Mouse (Mus musculus): Measurements from ENCODE around the gene Ranbp17.

The Ranbp17 gene

DNA sequence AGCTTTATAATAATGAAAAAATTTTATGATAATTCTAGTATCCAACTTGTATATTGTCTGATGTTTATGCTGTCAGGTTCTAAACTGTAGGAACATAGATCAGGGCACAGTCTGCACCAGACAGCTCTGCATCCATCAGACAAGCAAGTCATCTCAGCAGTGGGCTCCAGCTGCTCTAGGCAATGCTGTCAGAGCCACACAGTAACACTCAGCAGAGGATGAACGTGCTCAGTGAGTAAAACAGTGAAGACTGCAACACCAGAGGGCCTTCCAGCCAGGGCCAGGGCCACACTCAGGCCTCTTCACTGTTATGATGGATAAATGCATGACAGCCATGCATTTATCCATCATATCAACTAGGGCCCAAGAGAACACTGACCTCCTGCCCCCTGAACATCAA lies 114.2 kb downstream of the Ranbp17 start:
- no peak for DNase-seq

DNA sequence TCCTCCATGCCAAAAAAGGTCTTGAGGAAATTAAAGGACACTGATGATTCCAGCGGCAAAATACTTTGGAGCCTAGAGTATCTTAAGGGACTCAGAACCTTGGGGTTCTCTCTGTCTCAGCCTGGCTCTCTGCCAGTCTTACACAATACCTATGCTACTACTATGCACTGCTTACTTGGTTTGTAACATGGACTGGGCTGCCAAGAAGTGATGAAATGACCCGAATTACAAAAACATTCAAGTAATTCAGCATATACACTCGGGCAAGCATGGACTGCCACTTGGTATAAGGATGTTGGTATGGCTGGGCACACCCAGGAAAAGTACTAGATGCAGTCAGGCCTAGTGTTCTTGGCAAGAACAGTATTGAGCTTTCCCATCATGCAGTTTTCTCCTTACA lies 114.8 kb downstream of the Ranbp17 start:
- DNase-seq: no peak

DNA sequence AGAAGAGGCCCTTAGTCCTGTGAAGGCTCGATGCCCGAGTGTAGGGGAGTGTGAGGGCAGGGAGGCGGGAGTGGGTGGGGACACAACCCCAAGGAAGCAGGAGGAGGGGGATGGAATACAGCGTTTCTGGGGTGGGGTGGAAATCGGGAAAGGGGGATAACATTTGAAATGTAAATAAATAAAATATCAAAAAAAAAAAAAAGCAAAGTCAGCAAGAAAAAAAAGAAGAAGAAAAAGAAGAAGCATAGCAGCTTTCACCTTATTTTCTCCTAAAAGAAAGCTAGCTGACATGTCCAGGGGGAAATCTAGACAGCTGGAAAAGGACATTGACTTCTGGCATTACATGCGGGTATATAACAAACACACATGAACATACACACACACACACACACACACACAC lies 117.3 kb downstream of the Ranbp17 start:
- no peak for DNase-seq

DNA sequence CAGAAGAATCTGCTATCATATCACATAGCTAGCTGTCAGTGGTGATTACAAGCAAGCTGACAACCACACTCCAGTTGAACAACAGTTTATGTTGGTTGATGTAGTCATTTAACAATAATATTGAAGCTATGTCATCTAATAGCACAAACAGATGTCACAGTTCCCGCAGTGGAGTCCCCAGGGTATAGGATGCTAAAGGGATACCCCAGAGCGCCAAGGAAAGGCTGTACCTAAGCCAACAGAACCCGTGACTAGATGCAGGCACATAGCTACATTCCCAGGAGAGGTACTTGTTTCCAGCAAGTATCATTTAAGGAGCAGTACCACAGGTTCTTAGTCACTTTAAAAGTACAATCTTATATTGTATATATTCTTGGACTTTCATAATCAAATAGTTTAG lies 119.5 kb downstream of the Ranbp17 start:
- DNase-seq: no peak

DNA sequence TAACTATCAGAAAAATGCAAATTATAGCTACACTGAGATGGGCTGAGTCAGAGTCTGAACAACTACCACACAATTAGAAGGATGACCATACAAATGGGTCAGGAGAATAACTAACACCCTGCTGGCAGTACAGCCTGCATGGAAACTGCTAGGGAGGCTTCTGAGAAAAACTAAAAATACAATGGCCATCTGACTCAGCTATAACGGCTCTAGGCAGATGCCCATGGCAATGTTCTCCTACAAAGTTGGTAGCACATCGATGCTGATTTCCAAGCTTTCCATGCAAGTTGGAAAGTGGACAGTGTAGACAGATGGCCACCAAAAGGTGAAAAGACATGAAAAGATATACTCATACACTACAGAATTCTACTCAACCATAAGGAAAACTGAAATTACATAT lies 124.9 kb downstream of the Ranbp17 start:
- DNase-seq: no peak

DNA sequence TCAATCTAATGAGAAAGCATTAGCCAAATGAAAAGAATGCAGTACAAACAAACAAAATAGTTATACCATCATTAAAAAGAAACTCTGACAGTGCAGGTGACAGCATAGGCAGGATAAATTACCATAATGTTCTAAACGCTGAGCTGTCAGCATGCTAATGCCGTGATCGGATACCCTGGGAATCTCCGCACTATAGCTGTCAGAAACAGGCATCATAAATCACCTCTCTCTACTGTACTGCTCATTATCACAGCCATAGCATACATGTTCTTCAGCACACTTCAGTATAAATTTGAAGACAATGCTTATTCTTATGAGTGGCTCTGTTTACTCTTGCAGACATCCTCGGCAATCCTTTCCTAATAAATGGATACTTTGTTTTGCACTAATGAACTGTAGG lies 151.7 kb downstream of the Ranbp17 start:
- no peak for DNase-seq

DNA sequence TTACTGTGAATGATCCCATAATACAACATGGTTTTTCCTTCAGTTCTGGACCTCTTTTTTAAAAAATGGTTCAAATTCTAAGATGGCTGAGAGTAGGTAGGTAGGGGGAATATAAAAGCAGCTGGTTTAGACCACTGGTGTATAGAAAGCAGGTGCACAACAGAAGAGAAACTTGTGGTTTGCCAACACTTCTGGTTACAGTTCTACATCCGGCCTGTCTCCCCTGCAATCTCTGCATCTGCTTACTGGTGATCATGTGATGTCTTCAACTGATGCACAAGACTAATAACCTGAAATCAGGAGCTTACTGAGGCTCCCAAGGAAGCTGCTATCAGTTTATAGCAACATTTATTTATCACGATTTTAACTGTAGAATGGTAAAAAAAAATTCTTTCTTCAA lies 164.3 kb downstream of the Ranbp17 start:
- DNase-seq: no peak

DNA sequence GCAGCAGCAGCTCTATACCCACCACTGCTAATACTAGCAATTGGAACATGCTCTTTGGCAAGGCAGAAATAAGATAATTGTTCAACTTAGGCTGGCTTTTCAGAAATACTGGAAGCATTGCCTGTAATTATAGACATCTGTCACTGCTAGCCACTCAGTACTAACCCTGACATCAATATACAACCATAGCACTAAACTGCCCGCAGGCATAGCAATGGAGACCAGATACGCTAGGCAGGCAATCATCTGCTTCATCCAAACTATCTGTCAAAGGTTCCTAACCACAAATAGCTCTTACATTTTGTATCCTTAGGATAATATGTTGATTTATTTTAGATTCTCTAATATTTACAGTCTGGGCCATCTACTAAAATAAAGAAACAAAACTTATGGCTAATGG lies 171.5 kb downstream of the Ranbp17 start:
- DNase-seq: no peak

DNA sequence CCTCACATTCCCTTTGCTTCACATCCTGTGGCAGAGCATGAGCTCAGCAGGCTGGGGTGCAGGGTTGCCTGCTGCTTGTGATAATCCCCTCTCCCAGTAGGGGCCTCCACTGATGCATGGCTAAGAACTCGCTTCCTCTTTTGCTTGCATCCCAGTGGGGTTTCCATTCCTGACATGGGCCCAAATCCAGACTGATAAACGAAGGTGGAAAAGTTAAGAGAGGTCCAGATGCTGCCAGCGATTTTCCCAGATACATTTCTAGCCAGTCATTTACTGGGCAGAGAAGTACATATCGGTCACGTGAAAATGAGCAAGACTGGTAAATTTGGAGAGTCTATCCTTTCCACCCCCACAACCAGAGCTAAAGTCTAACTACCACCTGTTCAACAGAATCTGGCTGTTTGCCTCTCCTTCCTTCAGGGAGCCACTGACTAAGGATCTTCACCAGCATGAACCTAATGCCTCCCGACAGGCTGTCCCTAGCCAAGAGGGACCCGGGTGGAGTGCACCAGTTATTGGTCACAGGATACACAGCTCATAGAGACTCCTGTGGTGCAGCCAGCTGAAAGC lies 176.9 kb downstream of the Ranbp17 start:
- peak; percentile 4 for DNase-seq

DNA sequence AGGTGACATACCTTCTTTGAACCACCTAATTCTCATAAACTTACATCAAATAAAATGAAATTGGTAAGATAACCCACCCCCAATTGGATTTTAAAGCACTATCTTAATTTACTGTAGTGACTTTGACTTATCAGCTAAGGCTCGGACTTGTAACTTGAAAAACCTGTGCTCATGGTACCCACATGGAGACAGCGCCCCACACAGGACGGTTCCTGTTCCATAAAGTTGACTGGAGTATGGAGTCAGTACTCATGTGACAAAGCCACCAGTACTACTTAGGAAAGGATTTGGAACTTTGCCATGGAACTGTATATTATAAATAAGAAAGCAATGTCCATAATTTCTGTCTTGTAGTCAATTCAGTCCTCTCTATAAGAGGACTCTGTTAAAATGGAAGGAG lies 177.9 kb downstream of the Ranbp17 start:
- DNase-seq: no peak

DNA sequence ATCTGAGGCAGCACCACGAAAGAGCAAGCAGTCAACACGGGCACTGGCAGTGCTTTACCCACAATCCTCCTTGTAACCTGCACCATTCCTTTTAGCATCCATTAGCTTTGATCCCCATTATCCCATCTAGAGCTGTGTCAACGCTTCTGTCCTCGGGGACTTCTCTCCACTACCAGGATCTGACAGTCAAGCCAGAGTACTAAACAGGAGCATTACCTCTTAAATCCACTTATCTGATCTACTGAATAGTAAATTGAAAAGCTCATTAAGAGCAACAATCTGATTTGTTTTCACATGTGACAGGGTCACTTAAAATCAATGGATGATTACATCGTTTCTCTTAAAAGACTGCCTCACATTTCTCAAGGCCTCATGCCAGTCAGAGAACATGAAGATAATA lies 181.4 kb downstream of the Ranbp17 start:
- no peak for DNase-seq

DNA sequence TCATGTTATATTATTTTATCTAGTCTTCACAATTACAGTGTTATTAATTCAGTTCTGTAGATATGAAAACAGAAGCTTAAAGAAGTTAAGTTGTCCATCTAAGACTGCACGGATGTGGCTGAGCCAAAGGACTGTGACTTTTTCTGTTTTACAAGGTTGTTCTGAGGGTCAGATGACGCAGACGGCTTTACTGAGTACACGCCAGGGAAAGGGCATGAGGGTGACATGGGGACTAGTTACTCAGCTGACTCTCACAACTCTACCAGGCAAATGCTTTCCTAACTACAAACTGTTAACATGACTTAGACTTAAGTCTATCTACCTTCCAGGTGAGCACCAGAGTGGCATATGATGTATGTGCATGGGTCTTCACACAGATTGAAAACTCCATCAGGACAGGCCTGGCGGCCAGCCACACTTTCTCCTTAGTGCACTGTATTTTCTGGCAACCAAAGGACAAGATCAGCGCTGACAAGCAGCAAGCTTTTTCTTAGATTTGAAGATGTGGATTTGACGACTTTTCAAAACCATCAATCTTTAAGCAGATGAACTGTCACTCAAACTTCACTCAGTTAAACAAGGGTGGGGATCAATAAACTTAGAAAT lies 194.4 kb downstream of the Ranbp17 start:
- no peak for DNase-seq

DNA sequence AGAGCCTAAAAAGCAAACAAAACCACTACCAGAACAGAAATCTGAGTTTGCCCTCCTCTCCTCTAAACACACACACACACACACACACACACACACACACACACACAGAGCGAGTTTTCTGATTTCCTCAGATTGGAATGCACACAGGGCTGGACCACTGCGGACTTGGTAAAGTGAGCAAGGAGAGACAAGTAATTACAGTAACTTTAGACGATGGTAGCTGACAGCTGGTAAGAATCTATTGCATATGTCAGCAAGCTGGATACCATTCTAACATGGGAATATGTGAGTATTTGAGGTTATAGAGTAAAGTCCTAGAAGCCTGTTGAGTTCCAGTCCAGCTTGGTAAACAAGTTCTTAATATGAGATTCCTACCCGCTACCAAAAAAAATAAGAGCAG lies 204.0 kb downstream of the Ranbp17 start:
- no peak for DNase-seq

DNA sequence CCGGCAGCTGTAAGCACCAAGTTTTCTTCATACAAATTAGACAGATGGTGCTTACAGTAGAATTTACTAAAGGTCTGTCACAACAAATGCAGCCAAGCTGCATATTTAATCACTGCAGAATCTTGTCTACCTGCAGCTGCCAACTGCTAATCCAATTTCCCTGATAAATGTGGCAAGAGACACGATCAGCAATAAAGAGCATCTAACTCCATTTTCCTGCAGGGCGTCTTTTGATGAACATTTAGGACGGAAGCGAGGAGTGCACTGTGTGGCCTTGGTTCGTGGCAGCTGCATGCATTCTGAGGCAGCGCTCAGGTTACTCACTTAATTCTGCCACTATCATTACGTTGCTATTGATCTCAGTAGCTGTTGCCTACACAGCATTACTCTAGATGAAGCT lies 212.7 kb downstream of the Ranbp17 start:
- DNase-seq: no peak

DNA sequence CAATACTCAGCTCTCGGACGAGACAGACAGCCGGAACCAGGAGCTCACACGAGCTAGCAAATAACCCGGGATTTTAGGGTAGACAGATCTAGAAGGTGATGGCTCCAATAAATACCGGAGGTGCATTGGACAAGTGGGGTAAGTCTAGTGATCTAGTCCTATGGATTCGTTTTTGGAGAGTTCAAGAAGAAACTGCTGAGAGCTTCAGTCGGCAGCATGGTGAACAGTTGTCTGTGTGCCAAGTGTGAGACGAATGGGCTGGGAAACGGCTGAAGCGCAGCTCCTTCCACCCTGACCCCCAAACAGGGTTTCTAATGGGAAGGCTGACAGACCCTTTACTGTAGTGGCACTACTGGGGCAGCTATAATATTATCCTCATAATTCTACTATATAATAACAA lies 214.2 kb downstream of the Ranbp17 start:
- no peak for DNase-seq

DNA sequence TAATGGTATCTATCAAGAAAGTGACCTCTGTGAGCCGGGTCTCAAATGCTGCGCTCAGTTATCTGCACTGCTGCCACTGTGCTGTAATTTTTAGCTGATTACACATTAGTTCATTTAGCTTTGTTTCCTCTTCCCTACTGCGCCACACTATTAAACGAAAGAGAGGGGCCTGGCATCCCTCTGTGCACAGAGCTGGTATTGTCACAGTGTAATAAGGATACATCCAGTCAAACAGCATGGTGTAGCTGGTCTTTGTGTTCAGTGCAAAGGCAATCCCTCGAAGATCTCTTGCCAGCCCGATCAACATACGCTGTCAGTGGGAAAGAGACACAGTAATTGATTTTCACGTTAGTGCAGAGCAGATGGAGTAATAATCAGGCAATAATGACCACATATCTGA lies 216.4 kb downstream of the Ranbp17 start:
- DNase-seq: no peak

DNA sequence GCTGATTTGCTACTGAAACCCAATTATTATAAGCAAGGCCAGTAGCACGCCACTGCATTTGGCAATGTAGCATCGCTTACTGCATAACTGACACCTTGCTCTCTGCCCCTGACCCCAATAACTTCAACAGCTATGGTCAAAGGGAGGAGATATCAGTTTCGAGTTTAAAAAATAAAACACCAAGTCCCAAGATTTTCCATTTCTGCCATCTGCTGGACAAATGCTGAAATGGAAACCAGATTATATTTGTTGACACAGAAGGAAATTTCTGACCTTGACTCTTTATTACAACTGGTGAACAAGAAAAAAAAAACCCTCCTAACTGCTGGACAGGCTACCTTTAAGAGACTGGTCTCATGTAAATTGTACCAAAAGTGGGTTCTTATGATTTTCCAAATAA lies 218.1 kb downstream of the Ranbp17 start:
- DNase-seq: peak; percentile 27

DNA sequence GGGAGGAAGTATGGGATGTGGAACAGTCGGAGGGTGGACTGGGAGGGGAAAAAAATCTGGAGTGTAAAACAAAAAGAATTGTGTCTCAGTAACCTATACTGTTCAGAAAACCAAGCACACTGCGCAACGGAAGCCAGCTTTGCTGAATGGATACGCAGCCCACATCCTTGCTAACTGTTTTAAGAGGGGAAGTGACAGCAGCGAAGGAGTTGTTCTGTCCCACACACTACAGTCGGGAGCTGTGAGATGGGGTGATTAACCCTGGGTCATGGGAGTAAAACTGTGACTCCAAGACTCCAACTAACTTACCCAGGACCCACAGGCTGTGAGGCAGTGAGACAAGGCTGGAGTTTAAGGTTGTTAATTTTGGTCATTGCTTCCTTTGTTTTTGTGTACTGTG lies 219.5 kb downstream of the Ranbp17 start:
- DNase-seq: no peak

DNA sequence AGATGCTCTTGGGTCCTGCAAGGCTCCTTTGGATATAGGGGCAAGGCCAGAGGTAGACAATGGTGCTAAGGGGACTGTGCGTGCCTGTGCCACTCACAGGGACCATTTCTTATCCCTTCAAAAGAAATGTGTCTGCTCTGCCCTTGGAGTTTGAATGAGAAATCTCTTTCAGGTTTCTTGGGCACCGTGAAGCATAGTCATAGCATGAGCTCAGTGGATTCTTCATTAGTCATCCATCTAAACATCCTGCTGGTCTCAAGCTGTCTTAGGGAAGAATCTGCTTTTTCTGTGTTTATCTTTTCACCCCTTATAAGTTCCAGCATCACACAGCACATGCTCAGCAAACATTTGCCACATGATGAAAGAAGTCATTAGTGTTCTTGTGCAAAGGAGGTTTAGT lies 235.0 kb downstream of the Ranbp17 start:
- no peak for DNase-seq

DNA sequence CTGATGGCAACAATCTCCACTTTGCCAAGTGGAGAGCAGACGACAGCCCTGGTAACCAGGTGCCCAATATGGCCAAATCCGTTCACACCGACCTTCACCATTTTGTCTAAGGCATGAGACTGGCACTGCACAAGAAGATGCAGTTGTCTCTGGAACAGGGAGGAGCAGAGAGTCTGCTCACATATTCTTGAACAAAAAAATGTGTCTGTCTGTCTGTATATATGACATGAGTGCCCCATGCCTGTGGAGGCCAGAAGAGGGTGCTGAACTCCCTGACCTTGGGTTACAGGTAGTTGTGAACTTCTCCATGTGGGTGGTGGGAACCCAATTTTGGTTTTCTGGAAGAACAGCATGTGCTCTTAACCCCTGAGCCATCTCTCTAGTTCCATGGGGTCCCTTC lies 236.9 kb downstream of the Ranbp17 start, which contains the start of gene Gm12117:
Gene Gm12117, minus strand, starts transcription at position 101 of the 400 bp plus-strand sequence.
- DNase-seq: no peak

DNA sequence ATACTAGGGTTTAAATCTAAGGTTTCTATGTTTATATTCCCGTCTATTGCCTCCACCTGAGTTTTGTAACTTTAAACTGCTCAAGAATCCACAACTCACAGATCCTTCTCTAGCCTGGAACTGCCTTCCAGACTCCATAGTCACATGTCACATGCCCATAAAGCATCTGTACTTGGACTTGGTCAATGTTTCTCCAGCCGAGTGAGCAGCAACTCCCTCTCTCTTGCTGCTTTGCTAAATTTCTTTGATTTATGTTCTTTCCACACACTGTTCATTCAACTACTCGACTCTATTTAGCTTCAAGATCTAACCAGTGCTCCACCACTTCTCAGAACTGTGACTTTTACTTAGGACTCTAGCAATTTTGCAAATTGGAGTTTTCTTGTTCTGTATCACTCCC lies 238.7 kb downstream of the Ranbp17 start:
- no peak for DNase-seq

DNA sequence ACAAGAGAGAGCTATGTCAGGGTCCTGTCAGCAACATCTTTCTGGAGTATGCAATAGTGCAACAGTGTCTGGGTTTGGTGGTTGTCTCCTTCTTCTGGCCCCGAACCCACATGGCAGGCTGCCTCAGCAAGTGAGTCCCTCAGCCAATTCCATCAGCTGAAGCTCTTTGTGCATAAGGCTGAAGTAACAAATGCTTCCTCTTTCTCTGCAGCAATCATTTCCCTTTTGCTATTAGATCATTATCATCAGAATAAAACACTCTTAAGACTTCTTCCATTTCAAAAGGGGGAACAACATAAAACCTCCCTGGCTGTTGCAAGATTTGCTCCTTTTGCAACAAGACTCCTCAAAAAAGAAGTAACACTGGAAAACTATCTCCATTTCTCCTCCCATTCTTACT lies 239.3 kb downstream of the Ranbp17 start:
- no peak for DNase-seq

DNA sequence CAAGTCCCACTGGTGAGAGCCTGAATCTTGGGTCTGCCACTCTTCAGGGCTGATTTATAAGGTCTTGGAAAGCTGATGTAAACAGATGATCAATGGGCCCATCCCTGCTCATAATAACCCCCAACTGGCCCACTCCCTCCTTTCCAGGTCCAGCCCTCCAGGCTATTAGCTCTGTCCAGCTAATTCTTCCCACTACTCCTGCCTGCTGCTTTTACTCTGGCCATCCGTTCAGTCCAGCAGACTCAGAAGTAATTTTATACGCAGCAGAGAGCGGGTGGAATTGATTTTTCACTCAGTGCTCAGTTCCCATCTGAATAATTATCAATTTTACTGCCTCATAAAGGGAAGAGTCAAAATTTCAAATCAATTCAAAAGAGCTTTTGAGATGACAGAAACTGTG lies 273.3 kb downstream of the Ranbp17 start:
- no peak for DNase-seq

DNA sequence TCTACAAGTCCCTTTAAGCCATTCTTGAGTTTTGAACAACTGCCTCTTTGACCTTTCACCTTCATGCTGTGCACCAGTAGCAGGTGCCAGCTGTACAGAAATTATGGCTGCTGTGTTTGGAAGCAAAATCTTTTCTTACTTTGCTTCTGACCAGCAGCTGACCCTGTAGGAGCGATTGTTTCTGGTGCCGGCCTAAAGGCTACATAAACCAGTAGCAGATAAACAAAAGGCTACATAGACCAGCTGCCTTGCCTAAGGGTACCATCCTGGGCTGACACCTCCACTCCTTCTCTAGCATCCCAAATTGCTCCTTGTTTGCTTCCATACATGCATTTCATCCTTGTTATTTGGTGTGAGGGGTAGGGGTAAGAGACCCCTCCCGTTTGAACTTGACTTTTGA lies 279.4 kb downstream of the Ranbp17 start:
- no peak for DNase-seq

DNA sequence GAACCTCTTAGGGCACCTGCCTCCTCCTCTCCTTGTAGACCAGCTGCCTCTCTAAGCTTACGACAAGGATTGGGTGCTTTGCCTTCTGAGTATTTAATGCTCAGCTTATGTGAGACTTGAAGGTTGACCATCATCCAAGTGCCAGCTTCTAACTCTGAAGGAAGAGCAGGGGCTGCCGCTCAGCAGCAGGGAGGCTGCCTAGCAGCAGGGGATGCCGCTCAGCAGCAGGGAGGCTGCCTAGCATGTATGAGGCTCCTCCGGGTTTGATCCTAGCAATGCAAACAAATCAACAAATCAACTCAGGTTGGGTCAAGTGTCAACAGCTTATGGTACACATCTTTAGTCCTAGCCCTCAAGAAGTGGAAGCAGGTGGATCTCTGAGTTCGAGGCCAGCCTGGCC lies 281.5 kb downstream of the Ranbp17 start:
- no peak for DNase-seq
